Mouse (Mus musculus) activated CD4-positive, CD25-positive, alpha-beta regulatory T cell, adult 4 months (primary cell): ENCODE data around the gene Cgnl1. TPM values are rescaled to one million over a fixed set of nuclear protein-coding genes. Genes with fewer than 3 reads are reported as not detected.

ENCODE experiments used
- polyA plus RNA-seq, 2 experiments: library from polyadenylated mRNA; unstranded; fragments of 100-300 nt; shearing (Covaris generic); gene quantifications; one replicate each; pipeline ENCODE4 v1.2.1; 2017

Gene Cgnl1
- polyA plus RNA-seq, 2 experiments from 2014 or later: not detected

Other genes with a start within 250 kb of the Cgnl1 start
- under 1 TPM in 1 of 2 experiments, not detected in 1; 0.77 TPM for gene Myzap, start 179.2 kb downstream of the Cgnl1 start, polyA plus RNA-seq